Mouse (Mus musculus): ENCODE measurements around the gene Ythdf2.

Ythdf2 gene

GRCm38 (mm10) chr4:132207280-132207679 is 4.8 kb downstream of the Ythdf2 start:
- no peak for DNase-seq

- DNase-seq: no peak
These were observed 13.3 kb downstream of the Ythdf2 start for GRCm38 (mm10) chr4:132198771-132199170.

DNA sequence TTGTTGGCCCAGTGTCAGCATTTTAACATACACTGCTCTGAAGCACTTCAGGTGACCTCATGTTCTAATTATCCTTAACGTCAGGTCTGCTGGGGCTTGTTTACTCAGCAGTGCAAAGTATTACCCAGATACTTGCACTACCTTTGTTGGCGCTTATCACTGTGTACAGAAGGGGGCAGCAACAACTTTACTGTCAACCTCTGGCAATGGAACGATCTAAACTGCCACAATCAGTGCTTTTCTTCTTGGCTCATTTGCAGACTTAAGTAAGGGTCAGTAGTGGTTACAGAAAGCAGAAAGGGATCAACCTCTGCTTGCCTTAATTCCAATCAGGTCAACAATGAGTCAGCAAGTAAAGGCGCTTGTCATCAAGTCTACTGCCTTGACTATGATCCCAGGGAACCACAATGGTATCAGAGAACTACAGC is 13.8 kb downstream of the Ythdf2 start:
- DNase-seq: no peak

DNA sequence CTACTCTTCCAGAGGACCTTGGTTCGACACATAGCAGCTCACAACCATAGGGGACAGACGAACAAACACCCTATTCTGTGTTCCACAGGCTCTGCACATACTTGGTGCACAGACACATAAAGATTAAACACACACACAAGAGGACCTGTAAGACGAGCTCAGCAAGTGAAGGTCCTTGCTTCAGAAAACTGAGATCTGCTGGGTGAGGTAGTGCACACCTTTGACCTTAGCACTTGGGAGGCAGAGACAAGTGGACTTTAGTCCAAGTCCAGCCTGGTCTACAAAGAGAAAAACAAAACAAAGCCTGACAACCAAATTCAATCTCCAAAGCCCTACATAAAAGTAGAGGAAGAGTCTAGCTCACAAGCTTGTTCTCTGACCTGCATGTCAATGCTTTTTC is 17.1 kb downstream of the Ythdf2 start:
- no peak for DNase-seq

- DNase-seq: no peak
These were observed 17.7 kb downstream of the Ythdf2 start for GRCm38 (mm10) chr4:132194373-132194772.

GRCm38 (mm10) chr4:132187826-132188401 is 24.2 kb downstream of the Ythdf2 start:
- no peak for DNase-seq

- DNase-seq: no peak
These were observed 28.9 kb downstream of the Ythdf2 start for GRCm38 (mm10) chr4:132183162-132183561.

DNA sequence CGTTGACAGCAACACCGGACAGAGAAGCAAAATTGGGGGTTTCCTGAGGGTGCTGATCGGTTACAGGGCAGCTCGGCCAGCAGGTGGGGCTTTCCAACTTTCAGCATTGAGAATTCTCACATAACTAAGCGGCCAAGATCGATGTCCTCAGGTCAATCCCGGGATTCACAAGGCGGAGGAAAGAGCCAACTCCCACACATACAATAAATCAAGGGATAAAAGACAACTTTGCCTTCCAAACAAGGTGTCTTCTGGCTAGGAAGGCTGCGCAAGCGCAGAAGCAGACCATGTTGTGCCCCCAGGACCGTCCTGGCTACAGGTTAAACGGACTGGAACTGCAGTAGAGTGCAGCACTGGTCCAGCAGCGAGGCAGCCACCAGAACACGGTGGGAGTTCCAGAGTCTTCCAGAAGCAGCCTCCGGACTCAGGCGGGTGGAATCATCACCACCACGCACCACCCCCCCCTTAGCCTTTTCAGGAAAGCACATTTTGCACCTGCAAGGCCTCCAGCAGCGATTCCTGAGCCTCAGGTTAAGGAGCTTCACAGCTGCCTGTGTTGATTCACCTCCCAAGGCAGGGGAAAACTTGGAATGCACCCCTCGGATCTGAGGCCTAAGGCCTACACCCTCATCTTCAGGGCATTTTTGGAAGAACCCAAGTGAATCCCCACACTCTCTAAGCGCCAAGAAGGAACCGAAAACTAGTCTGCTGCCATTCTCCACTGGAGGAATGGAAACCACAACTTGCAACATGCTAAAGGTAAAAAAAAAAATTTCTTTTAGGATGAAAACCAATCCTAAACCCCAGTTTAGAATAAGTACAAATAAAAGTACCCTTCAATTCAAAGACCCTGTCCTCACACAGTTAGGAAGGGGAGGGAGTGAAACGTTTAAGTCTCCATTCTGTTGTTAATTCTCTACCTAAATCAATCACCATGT is 30.1 kb downstream of the Ythdf2 start:
- DNase-seq: no peak

- no peak for DNase-seq
These were observed 31.4 kb downstream of the Ythdf2 start for GRCm38 (mm10) chr4:132180710-132181109.

GRCm38 (mm10) chr4:132178630-132179059 is 33.5 kb downstream of the Ythdf2 start:
- DNase-seq: no peak

DNA sequence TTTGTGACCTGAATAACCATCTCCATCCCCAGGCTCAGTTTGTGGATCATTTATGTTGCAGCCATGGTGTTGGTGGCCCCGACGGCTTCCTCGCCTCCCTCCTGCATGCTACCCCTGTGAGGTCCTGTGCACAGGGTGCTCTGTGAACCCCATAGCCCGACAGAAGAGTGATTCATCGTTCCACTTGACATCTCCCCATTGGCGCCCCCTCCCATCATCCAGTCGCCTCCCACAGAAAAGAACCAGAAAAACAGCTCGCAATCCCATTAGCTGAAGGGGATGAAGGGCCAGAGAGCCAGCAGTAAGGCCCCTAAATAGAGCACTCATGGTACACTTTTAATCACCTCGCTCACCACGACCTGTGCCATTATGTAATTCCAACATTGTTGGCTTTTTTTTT is 35.6 kb downstream of the Ythdf2 start:
- no peak for DNase-seq

DNA sequence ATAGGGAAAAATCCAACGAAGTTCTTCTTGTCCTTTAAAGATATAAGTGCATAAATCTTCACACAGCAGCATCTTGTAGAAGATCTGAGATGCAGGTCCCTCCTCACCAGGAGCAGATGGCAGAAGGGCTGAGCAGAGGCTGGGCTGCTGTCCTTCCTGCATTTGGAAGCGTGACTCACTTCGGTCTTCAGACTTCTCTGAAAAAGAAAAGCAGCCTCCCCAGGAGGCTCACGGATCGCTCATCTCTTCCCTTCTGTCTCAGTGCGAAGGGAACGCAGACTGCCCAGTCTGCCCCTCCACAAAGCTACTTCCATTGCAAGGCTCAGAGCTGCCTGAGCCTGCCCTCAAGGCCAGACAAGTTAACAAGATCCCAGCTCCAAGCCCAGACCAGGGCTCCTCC is 41.2 kb downstream of the Ythdf2 start:
- DNase-seq: peak; percentile 62

- DNase-seq: no peak
These were observed 42.3 kb downstream of the Ythdf2 start for GRCm38 (mm10) chr4:132169761-132170160.

DNA sequence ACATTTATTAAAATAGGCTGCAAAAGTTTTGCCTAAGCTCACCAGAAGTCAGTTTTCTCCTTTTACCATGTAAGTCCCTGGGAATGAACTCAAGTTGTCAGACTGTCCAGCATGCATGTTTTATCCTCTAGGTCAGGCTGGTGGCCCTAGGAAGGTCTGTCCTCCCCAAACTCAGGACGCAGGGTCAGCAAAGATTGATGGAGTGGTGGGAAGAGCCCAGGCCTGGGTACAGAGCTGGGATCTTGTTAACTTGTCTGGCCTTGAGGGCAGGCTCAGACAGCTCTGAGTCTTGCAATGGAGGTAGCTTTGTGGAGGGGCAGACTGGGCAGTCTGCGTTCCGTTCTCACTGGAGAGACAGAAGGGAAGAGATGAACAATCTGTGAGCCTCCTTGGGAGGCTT is 42.8 kb downstream of the Ythdf2 start:
- DNase-seq: no peak

GRCm38 (mm10) chr4:132167436-132167835 is 44.7 kb downstream of the Ythdf2 start:
- no peak for DNase-seq

- no peak for DNase-seq
These were observed 45.5 kb downstream of the Ythdf2 start for GRCm38 (mm10) chr4:132166350-132167290.

DNA sequence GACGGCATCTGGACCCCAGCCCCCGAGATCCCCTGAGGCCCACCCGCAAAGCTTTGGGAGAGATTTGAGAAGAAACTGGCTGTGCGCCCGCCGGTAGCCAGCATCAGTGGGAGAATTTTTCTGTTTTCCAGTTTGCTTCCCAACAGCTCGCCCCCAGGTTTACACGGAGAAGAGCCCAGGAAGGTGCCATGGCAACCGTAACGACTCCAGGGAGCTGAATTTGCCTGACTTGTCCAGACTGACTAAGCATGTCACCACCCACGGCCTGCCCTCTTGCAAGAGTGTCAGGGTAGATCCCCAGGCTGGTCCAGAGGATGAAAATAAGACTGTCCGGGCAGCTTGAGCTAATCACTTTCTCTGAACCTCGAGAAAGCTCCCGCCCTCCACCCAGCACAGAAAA is 46.4 kb downstream of the Ythdf2 start:
- no peak for DNase-seq

- no peak for DNase-seq
These were observed 55.0 kb downstream of the Ythdf2 start for GRCm38 (mm10) chr4:132156941-132157622.

GRCm38 (mm10) chr4:132154877-132155670 is 57.0 kb downstream of the Ythdf2 start:
- no peak for DNase-seq

DNA sequence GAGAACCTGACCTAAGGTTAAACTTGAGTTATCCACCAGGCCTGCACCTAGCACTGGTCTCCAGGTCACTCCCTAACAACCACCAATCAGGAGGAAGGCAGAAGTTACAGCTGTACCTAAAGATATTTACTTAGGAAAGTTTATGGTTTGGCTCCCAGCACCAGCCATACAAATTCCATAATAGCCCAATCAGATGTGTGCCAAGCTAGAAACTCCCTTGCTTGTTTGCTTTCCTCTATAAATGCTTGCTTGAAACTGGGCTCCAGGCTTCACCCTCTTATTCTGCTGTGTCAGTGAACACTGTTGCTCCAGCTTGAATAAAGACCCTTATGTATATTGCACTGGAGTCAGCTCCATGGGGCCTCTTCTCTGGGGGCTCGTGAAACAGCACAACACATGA is 60.4 kb downstream of the Ythdf2 start:
- DNase-seq: no peak

GRCm38 (mm10) chr4:132146201-132146600 is 65.9 kb downstream of the Ythdf2 start:
- no peak for DNase-seq

- no peak for DNase-seq
These were observed 67.0 kb downstream of the Ythdf2 start for GRCm38 (mm10) chr4:132145092-132145491.

All from right cerebral cortex, postnatal 25 days (tissue).